ENCODE assay signal across 8 mouse cellular contexts in genomic region chr19:4045966-4046865, GRCm38 (mm10). TPM values are rescaled to one million over a fixed set of nuclear protein-coding genes. Genes with fewer than 3 reads are reported as not detected.
DNase-seq lines count a peak whose midpoint lies in the region; ATAC-seq lines count a peak whose summit lies in the region.

Gene Gstp2 (minus strand): TSS chr19:4046023.

- H3K4me3 ChIP-seq in forebrain, embryonic 14.5 days (ENCODE audit: low read depth, low read length): no peak within 1 kb of the TSS
- H3K4me3 ChIP-seq in forebrain, embryonic 13.5 days: no peak within 1 kb of the TSS

- H3K4me1 ChIP-seq in forebrain, embryonic 14.5 days (ENCODE audit: control insufficient read depth, insufficient read depth, low read length): no peaks in the 10 kb centered on the region
- H3K4me1 ChIP-seq in forebrain, embryonic 13.5 days: 0 out of 2 replicates have a peak, but pooled peaks cover 4% of the 10 kb centered on the region

- ATAC-seq in forebrain, embryonic 14.5 days: no peak
- no peak for ATAC-seq in forebrain, embryonic 13.5 days
- ATAC-seq in megakaryocyte progenitor cell, adult 5-6 weeks (replicated peaks; ENCODE audit: poor library complexity): peak; percentile 74

- H3K27me3 ChIP-seq in forebrain, embryonic 14.5 days (replicated peaks; ENCODE audit: control insufficient read depth, insufficient read depth, low read length): no peaks in the 10 kb centered on the region
- H3K27me3 ChIP-seq in forebrain, embryonic 13.5 days: no peaks in the 10 kb centered on the region

- WGBS in forebrain, embryonic 14.5 days: 58% methylated on average over 16 of the region's 16 CpGs
- WGBS in forebrain, embryonic 13.5 days: 51% methylated on average over 16 of the region's 16 CpGs

- H3K9me3 ChIP-seq in forebrain, embryonic 14.5 days (replicated peaks; ENCODE audit: control insufficient read depth, low read length): no peaks in the 10 kb centered on the region
- H3K9me3 ChIP-seq in forebrain, embryonic 13.5 days (replicated peaks): peaks cover 3% of the 10 kb centered on the region; the same call in 1 of the 2 replicates

- no peak within 1 kb of the TSS for H3K27ac ChIP-seq in forebrain, embryonic 14.5 days (ENCODE audit: low read depth, low read length)
- H3K27ac ChIP-seq in forebrain, embryonic 13.5 days: no peak within 1 kb of the TSS

- H3K36me3 ChIP-seq in forebrain, embryonic 14.5 days (ENCODE audit: control insufficient read depth, insufficient read depth, low read length): no peaks in the 10 kb centered on the region
- H3K36me3 ChIP-seq in forebrain, embryonic 13.5 days (ENCODE audit: poor library complexity, severe bottlenecking): no peaks in the 10 kb centered on the region

- peak within 1 kb of the TSS; percentile 6; the same call in 1 of the 2 replicates for H3K4me2 ChIP-seq in forebrain, embryonic 14.5 days (ENCODE audit: low read length)
- H3K4me2 ChIP-seq in forebrain, embryonic 13.5 days: no peak within 1 kb of the TSS; the same call in 1 of the 2 replicates

- peak; percentile 79 for DNase-seq in forebrain, embryonic 14.5 days (ENCODE audit: low spot score)
- peak; percentile 86 for DNase-seq in cerebellum, adult 9-11 months
- DNase-seq in gastrocnemius, postnatal 10 days: peak; percentile 62
- peak; percentile 24 for DNase-seq in induced T-regulatory cell, adult 2 months (ENCODE audit: low read depth)
- peak; percentile 78 to 90 for DNase-seq in left cerebral cortex, adult 9 months (ENCODE audit: low spot score in 2 of 2)
- peak; percentile 66 to 75 for DNase-seq in spleen, postnatal 4 days (ENCODE audit: low spot score in 2 of 2)

- no peak within 1 kb of the TSS for H3K9ac ChIP-seq in forebrain, embryonic 14.5 days (ENCODE audit: low read length)
- H3K9ac ChIP-seq in forebrain, embryonic 13.5 days: no peak within 1 kb of the TSS

RNA-seq across cellular contexts. Expression of gene Gstp2, which starts in this region (rescaled TPM):
- 1.2 and 4.2 TPM in 2 replicates for polyA plus RNA-seq in forebrain, embryonic 14.5 days (2014; fragmentation: Nextera tagmentation; extraction: Ambion mirVana)
- 1.0 and 2.5 TPM in 2 replicates for polyA plus RNA-seq in forebrain, embryonic 13.5 days (2015; fragmentation: Nextera tagmentation; extraction: Ambion mirVana)
- total RNA-seq in gastrocnemius, postnatal 10 days (2021): 10 to 100 TPM; 61.6 to 63.6 TPM
- not detected in 2 replicates for total RNA-seq in megakaryocyte progenitor cell, adult 5-6 weeks (2015)
- not detected in 2 replicates for total RNA-seq in megakaryocyte progenitor cell, adult 5-6 weeks (2017)

Comparison
In these comparisons a context has a peak if more than half of its experiments do, and no peak if none do; other contexts are left out.
1. RNA of gene Gstp2 (total RNA-seq): 61.6 to 63.6 TPM in gastrocnemius, postnatal 10 days; not detected in megakaryocyte progenitor cell, adult 5-6 weeks; every median in the first group is over 10 times any median in the second.
2. Peak in ATAC-seq in megakaryocyte progenitor cell, adult 5-6 weeks; RNA of the gene not detected or under 1 TPM.
3. DNase-seq: peak in every context shown above with its lines; median percentile 86 in cerebellum, adult 9-11 months; 84 in left cerebral cortex, adult 9 months; 79 in forebrain, embryonic 14.5 days; 70 in spleen, postnatal 4 days; 62 in gastrocnemius, postnatal 10 days; 24 in induced T-regulatory cell, adult 2 months.